Mouse (Mus musculus) heart, adult 9 months (tissue): ENCODE data around the gene Zfp13.

Source experiments
- DNase-seq, 2 experiments: peaks; one replicate each; pipeline ENCODE4 v3.0.0; 2022; ENCODE audit warnings: low spot score in 2 of 2

Zfp13 gene

GRCm38 (mm10) chr17:23592208-23592925 lies 6.9 kb downstream of the Zfp13 start:
- peak; percentile 88 to 91 for DNase-seq

GRCm38 (mm10) chr17:23587253-23587652 lies 12.0 kb downstream of the Zfp13 start:
- no peak for DNase-seq

GRCm38 (mm10) chr17:23585721-23586491 lies 13.4 kb downstream of the Zfp13 start:
- peak; percentile 40 to 41 for DNase-seq

- DNase-seq: no peak
These were observed 14.5 kb downstream of the Zfp13 start for GRCm38 (mm10) chr17:23584786-23585185.

GRCm38 (mm10) chr17:23575951-23576552 lies 23.2 kb downstream of the Zfp13 start:
- DNase-seq: no peak

- no peak for DNase-seq
These were observed 25.2 kb downstream of the Zfp13 start for GRCm38 (mm10) chr17:23574130-23574529.

GRCm38 (mm10) chr17:23572059-23572458 lies 27.2 kb downstream of the Zfp13 start:
- no peak for DNase-seq

GRCm38 (mm10) chr17:23571084-23571483 lies 28.2 kb downstream of the Zfp13 start:
- no peak for DNase-seq

- DNase-seq: no peak
These were observed 29.3 kb downstream of the Zfp13 start for GRCm38 (mm10) chr17:23570017-23570416.

- DNase-seq: no peak
These were observed 30.9 kb downstream of the Zfp13 start for GRCm38 (mm10) chr17:23568370-23568769.

GRCm38 (mm10) chr17:23566787-23567186 lies 32.5 kb downstream of the Zfp13 start:
- DNase-seq: no peak

- no peak for DNase-seq
These were observed 34.9 kb downstream of the Zfp13 start for GRCm38 (mm10) chr17:23564368-23564715.

GRCm38 (mm10) chr17:23563595-23564367 lies 35.5 kb downstream of the Zfp13 start, which contains the start of gene Zfp213:
Gene Zfp213 (minus strand): TSS chr17:23564238.
- peak; percentile 95 to 96 for DNase-seq

GRCm38 (mm10) chr17:23559767-23560166 lies 39.5 kb downstream of the Zfp13 start:
- no peak for DNase-seq

GRCm38 (mm10) chr17:23555243-23555916 lies 43.9 kb downstream of the Zfp13 start:
- DNase-seq: no peak

- DNase-seq: no peak
These were observed 45.0 kb downstream of the Zfp13 start for GRCm38 (mm10) chr17:23554321-23554720.

GRCm38 (mm10) chr17:23553634-23554120 lies 45.6 kb downstream of the Zfp13 start:
- DNase-seq: no peak

GRCm38 (mm10) chr17:23552896-23553633 lies 46.2 kb downstream of the Zfp13 start:
- DNase-seq: no peak

- DNase-seq: no peak
These were observed 47.3 kb downstream of the Zfp13 start for GRCm38 (mm10) chr17:23551963-23552362.

- DNase-seq: no peak
These were observed 47.9 kb downstream of the Zfp13 start for GRCm38 (mm10) chr17:23551416-23551815.
